Mouse (Mus musculus): ENCODE measurements around the gene Rab11a.
"Not testable (repeated sequence)": the region's sequence is repeated elsewhere in the genome, so short reads cannot be mapped to it uniquely, and the experiment has no call there.

Gene Rab11a

GRCm38 (mm10) chr9:64742453-64742852 is 4.9 kb upstream of the Rab11a start:
- no peak for DNase-seq (ENCODE audit: low spot score)

GRCm38 (mm10) chr9:64739001-64739400 is 1.4 kb upstream of the Rab11a start:
- DNase-seq (ENCODE audit: low spot score): no peak

- DNase-seq (ENCODE audit: low spot score): peak; percentile 86
Observed at GRCm38 (mm10) chr9:64736639-64737405, 736 bp downstream of the Rab11a start.

- peak; percentile 2 for DNase-seq (ENCODE audit: low spot score)
Observed at GRCm38 (mm10) chr9:64736076-64736638, 1.4 kb downstream of the Rab11a start.

- DNase-seq (ENCODE audit: low spot score): not testable (repeated sequence)
Observed at GRCm38 (mm10) chr9:64734992-64735391, 2.6 kb downstream of the Rab11a start.

GRCm38 (mm10) chr9:64734166-64734565 is 3.4 kb downstream of the Rab11a start:
- DNase-seq (ENCODE audit: low spot score): no peak

- no peak for DNase-seq (ENCODE audit: low spot score)
Observed at GRCm38 (mm10) chr9:64731029-64731560, 6.5 kb downstream of the Rab11a start.

- DNase-seq (ENCODE audit: low spot score): no peak
Observed at GRCm38 (mm10) chr9:64726454-64726853, 11.1 kb downstream of the Rab11a start.

- DNase-seq (ENCODE audit: low spot score): no peak
Observed at GRCm38 (mm10) chr9:64719526-64720163, 17.9 kb downstream of the Rab11a start.

- DNase-seq (ENCODE audit: low spot score): not testable (repeated sequence)
Observed at GRCm38 (mm10) chr9:64710291-64710690, 27.3 kb downstream of the Rab11a start.

GRCm38 (mm10) chr9:64704073-64704840 is 33.3 kb downstream of the Rab11a start:
- DNase-seq (ENCODE audit: low spot score): peak; percentile 15

- no peak for DNase-seq (ENCODE audit: low spot score)
Observed at GRCm38 (mm10) chr9:64703420-64703965, 34.1 kb downstream of the Rab11a start.

- peak; percentile 72 for DNase-seq (ENCODE audit: low spot score)
Observed at GRCm38 (mm10) chr9:64702937-64703336, 34.6 kb downstream of the Rab11a start.

GRCm38 (mm10) chr9:64702391-64702790 is 35.2 kb downstream of the Rab11a start:
- no peak for DNase-seq (ENCODE audit: low spot score)

- no peak for DNase-seq (ENCODE audit: low spot score)
Observed at GRCm38 (mm10) chr9:64701651-64702050, 35.9 kb downstream of the Rab11a start.

- DNase-seq (ENCODE audit: low spot score): no peak
Observed at GRCm38 (mm10) chr9:64700451-64701311, 36.9 kb downstream of the Rab11a start.

GRCm38 (mm10) chr9:64698586-64698985 is 39.0 kb downstream of the Rab11a start:
- no peak for DNase-seq (ENCODE audit: low spot score)

GRCm38 (mm10) chr9:64697677-64698076 is 39.9 kb downstream of the Rab11a start:
- no peak for DNase-seq (ENCODE audit: low spot score)

GRCm38 (mm10) chr9:64697006-64697405 is 40.6 kb downstream of the Rab11a start:
- DNase-seq (ENCODE audit: low spot score): no peak

GRCm38 (mm10) chr9:64696404-64696803 is 41.2 kb downstream of the Rab11a start:
- DNase-seq (ENCODE audit: low spot score): no peak

GRCm38 (mm10) chr9:64695266-64695665 is 42.3 kb downstream of the Rab11a start:
- no peak for DNase-seq (ENCODE audit: low spot score)

Measured in lung, postnatal 25 days (tissue).